Mouse (Mus musculus) left cerebral cortex, adult 8-10 months (tissue): ENCODE measurements around the gene AC109138.7. TPM values are rescaled to one million over a fixed set of nuclear protein-coding genes. Genes with fewer than 3 reads are reported as not detected.

Experiments used
- DNase-seq, 2 experiments: peaks; one replicate each; pipeline ENCODE4 v3.0.0; 2022; ENCODE audit warnings: low spot score in 2 of 2
- total RNA-seq, 4 experiments: library from RNA; stranded (reverse); gene quantifications; 2 replicates each; pipeline ENCODE4 v1.2.4; 2022

AC109138.7 gene
- total RNA-seq, 4 experiments from 2014 or later: not detected

DNA sequence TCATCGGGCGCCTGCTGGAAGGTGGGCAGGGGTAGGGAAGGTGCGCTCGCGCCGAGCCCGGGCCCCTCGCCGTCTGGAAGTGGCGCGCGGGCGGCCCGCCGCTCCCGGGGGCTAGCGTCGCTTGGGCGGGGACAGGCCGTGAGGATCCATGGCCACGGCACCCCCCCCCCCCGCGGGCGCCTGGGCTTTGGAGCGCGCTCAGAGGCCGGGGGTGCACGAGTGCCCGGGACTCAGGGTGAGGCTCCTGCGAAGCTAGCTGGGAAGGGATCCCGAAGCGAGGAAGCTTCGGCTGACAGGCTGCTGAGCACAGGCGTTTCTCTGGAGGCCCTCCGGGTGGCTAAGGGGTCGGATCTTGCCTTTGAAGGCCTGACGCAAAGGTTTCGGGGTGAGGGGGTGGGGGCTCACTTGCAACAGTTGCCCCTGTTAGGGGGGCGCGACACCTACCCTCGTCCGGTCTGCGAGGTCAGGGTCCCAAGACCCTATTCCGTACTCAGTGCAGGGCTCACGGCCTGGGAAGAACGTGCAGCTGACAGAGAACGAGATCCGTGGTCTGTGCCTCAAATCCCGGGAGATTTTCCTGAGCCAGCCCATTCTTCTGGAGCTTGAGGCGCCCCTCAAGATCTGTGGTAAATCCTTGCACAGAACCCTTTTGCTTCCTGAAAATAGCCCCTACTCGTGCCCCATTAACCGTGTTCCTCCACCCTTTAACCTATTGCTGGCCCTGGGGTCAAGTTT, 21.7 kb upstream of the AC109138.7 start:
- DNase-seq: no peak

DNA sequence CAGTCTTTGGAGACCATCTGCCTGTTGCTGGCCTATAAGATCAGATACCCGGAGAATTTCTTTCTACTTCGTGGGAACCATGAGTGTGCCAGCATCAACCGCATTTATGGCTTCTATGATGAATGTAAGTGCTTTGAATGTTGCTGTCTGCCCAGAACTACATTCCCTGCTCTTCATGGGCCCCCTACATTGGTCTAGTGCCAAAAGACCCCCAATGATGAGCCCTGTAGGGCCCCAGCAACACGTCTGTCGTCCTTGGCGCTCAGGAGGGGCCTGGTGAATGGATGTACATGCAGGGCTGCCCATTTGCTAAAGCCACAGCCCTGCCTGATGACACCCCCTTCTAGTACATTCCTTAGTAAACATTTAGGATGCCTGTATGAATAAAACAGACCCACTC, 21.0 kb upstream of the AC109138.7 start:
- no peak for DNase-seq

DNA sequence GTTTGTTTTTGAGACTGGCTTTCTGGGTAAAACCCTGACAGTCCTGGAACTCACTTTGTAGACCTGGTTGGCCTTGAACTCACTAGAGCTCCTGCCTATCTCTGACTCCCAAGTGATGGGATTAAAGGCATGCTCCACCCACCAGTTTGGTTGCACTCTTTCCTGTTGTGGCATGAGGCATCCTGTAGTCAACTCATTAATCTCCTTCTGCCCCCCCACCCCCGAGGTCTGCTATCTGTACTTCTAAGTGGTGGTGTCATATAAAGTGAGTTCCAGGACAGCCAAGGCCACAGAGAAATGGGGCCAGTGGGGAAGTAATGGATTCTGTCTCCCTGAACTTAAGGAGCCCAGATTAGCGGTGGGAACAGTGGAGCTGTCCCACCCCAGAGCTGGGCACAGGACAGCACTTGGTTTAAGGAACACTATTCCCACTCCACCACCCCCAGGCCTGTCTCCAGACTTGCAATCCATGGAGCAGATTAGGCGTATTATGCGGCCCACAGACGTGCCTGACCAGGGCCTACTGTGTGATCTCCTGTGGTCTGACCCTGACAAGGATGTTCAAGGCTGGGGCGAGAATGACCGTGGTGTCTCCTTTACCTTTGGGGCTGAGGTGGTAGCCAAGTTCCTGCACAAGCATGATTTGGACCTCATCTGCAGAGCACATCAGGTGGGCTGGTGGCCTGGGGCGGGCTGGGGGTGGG, 20.0 kb upstream of the AC109138.7 start:
- DNase-seq: no peak

DNA sequence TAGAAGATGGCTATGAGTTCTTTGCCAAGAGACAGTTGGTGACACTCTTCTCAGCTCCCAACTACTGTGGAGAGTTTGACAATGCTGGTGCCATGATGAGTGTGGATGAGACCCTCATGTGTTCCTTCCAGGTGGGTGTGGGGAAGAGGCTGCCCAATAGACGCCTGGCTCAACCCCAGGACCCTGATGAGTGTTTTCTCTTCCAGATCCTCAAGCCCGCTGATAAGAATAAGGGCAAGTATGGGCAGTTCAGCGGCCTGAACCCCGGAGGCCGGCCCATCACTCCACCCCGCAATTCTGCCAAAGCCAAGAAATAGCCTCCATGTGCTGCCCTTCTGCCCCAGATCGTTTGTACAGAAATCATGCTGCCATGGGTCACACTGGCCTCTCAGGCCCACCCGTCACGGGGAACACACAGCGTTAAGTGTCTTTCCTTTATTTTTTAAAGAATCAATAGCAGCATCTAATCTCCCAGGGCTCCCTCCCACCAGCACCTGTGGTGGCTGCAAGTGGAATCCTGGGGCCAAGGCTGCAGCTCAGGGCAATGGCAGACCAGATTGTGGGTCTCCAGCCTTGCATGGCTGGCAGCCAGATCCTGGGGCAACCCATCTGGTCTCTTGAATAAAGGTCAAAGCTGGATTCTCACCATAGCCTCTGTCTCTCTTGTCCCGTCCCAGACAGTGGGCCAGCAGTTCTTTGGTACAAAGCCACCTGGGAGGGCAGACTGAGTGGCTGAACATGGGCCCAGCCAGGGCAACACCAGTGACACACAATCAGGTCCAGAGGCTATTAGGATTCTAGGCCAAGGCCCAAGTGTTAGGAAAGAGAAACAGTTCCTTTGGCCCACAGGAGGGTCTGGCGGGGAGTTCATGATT, 19.1 kb upstream of the AC109138.7 start:
- DNase-seq: no peak

DNA sequence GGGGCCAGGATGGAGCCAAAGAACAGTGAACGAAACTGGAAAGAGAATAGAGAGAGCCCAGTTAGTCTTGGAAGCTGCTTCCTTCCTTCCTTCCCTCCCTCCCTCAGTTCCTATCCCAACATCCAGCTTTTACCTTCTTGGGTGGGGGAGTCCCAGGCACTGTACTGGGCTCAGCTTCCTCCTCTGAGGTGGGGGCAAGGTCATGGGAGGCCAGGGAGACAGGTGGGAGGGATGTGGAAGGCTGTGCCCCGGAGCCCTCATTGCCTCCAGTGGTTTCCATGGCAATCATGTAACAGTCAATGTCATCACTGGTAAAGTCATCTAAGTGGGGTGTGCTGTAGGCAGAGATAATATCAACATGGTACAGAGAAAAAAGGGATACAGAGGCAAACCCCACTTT, 18.1 kb upstream of the AC109138.7 start:
- DNase-seq: no peak

DNA sequence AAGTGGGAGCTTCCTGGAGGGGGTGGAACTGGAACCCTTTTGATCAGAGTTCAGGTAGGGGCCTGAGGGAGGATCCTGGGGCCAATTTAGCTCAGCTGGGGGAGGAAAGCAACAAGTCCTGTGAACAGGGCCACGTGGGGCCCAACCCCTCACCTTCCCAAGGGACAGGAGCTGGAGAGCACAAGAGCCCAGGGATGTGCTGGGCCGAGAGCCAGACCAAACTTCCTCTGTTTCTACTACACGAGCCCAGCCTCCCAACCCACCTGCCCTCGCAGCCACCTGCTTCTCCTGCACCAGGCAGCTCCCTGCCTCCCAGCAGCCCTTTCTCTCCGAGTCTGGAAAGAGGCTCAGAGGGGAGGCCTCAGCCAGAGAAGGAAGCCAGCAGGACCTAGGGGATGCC, 17.6 kb upstream of the AC109138.7 start:
- no peak for DNase-seq

DNA sequence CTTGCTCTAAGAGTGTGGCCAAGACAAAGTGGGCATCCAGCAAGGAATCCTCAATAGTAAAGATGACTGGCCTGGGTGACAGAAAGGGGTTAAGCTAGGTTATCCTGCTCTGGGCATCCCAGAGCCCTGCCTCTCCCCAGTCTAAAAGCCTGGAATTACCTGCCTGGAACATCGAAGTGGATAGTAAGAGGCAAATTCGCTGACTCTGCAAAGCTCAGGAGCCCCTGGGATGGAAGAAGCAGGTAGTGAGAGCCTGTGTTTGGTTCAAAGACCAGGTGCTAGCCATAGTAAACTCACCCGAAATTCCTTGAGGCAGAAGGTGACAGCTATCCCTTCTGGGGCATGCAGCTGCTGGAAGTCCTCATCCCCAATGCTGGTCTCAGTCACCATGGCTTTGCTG, 17.0 kb upstream of the AC109138.7 start:
- DNase-seq: no peak

DNA sequence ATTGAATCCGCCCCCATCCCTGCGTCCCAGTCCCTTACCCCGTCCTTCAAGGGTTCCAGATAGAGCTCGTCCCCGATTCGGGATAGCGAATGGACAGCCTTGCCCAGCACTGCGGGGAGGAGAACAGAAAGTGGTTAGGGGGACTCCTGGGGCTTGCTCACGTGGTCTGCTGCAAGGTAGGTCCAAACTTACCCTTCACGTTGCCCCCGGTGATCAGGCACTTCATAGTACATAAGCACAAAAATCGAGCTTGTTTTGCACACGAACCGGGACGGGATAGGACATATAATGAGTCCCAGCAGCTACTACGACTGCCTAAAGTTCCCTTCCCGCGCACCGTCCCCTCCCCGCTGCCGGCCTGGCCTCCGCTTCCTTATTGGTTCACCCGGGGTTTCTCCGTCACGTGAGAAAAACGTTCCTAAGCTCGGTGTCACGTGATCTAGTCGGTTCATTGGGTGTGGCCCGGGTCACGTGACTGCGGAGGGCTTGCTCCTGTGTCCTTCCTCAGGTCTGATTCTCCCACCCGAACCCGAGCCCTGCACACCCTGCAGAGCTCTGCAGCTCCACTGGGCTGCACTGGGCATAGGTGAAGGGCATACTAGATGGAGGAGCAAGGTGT, 12.8 kb upstream of the AC109138.7 start, which contains the start of gene Rad9a:
Gene Rad9a, minus strand, starts transcription at position 372 of the 619 bp plus-strand sequence.
- DNase-seq: peak; percentile 86 to 97

DNA sequence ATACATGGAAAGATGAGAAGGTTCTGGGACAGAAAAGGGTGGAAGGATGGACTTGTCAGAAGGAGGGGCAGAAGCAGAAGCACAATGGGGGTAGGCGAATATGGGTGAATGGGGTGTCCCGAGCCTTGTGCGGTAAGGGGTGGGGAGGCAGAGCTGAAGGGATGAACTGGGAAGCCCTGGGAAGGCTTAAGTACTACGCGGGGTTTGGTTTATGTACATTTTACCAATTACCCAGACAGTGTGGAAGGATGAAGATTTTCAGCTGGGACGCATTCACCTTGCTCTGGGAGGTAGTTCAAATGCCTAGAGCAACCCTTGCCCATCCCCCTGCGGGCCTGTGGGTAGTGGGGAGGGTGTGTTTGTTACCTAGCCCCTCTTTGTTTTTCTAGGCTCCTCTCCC, 12.0 kb upstream of the AC109138.7 start:
- DNase-seq: no peak

DNA sequence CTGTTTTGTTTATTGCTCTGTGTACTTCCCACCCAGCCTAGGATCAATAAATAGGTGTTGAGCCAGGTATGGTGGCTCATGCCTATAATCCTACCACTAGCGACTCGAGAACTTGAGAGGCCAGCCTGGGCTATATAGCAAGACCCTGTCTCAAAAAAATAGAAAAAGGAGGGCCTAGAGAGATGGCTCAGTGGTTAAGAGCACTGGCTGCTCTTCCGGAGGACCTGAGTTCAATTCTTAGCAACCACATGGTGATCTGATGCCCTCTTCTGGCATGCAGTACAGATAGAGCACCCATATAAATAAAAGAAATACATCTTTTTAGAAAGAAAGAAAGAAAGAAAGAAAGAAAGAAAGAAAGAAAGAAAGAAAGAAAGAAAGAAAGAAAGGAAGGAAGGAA, 11.0 kb upstream of the AC109138.7 start:
- DNase-seq: no peak

DNA sequence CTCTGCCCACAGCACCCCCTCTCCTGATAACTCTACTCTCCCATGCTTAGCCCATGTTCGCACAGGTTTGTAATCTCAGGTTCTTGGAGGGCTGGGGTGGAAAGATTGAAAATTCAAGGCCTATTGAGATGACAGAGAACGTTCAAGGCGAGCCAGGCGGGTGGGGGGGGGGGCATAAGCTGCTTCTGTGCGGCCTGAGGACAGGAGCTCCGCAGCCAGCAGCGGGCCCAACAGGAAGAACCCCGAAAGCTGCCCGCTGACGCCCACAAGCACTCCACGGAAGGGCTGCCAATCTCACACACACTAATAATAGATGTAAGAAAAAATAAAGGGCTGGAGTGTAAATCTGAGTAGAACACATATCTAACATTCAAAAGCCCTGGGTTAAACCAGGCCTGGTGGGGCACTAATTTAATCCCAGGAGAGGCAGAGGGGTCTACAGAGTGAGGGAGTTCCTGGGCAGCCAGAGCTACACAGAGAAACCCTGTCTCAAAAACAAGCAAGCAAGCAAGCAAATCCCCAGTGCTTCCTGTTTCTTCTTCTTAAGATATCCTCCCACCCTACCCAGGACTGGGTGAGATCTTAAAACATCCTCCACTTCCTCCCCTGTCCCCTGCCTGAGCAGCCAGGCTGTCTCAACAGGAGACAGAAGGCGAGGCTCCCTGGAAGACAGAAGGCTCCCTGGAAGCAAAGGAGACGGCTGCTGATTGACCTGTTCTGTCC, 10.4 kb upstream of the AC109138.7 start:
- no peak for DNase-seq

DNA sequence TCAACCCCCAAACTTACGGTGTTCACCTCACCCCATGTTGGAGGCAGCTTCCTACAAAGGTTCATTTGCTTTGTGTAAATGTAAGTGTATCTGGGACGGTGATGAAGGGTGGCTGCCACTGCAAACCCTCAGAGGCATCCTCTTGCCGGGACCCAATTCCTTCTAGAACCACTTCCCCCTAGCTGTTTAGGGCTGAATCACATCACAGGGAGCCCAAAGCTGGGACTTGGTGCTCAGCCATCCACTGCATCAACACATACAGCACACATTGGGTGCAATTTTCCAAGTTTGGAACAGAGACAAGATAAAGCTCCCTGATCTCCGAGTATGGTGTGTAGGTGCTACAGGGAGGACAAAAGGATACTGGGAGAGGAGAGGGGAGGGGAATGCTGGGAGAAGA, 9.3 kb upstream of the AC109138.7 start:
- DNase-seq: no peak

DNA sequence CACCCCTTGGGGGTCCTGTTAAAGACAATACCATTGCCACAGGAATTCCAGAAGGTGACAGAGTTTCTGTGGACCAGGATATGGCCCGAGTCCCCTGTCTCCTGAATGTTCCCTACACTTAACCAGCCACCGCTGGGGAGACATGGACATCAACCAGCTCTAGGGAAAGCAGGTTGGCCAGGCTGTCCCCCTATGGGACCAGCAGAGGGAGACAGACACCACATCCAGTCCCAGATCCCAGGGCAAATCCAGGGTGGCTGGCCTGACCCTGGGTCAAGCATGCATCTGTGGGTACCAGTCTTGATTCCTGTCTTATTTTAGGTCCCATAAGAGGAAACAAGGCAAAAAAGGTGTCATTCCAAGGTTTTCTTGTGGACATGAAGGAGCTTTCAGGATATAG, 7.2 kb upstream of the AC109138.7 start:
- DNase-seq: no peak

DNA sequence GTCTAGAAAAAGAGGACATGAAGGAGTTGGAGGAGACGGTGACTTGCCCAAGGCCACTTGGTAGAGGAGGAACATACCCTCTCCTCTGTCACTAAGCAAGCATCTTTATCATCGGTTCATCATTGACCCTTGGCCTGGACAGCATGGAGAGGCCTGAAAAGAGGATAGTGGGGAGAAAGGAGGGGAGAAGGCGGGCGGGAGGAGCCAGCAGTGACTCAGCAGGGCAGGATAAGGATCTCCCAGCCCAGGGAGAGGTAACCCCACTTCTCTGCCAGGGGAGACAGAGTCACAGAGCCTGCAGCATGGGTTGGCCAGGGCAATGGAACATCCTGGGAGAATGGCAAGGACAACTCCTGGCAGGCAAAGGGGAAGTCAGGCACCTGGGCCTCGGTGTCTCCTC, 5.6 kb upstream of the AC109138.7 start:
- DNase-seq: no peak

DNA sequence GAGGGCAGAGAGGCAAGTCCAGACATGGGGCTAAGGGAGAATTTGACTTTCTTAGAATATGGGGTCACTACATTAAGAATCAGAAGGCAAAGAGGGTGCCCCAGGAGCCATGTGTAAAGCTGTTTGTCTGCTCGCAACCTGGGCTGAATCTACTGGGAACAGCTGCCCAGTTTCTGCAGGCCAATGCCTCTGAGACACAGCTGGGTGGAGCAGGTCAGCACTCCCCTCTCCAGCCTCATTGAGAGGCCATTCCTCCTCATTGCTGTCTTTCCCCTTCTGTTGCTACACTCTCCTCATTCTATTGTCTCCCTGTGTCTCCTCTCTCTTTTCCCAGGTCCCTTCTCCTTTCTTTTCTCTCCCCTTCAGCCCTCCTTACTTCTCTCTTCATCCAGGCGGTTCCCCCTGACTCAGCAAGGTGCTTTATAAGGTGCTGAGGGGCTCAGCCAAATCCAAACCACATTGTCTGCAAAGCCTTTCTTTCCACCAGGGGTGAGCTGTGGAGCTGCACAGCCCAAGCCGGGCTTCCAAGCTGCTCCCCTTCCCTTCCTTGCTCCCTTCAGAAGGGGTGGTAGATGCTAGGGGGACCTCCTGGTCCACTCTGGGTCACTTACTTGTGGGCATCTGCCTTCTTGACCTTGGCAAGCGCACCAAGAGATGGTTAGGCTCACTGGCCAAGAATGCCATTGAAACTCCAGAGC, 2.1 kb upstream of the AC109138.7 start:
- no peak for DNase-seq

DNA sequence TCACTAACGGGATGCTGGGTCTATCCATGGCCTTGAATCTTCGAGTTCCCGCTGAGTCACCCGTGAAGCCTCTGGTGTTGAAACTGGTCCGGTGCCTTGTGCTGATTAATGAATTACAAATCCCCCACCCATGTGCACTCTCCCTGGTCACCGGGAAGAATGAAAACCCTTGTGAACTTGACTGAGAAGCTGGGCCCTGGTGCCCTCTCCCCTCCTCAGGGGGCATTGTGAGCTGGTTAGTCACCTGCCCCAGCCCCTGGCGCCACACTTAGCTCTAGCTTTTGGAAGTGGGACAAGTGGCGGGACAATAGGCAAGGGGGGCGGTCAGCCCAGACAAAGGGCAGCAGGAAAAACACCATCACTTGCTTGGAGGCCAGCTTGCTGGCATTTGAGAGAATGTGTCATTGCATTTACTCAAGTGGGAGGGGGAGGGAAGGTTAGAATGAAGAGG, 608 bp upstream of the AC109138.7 start:
- DNase-seq: no peak

DNA sequence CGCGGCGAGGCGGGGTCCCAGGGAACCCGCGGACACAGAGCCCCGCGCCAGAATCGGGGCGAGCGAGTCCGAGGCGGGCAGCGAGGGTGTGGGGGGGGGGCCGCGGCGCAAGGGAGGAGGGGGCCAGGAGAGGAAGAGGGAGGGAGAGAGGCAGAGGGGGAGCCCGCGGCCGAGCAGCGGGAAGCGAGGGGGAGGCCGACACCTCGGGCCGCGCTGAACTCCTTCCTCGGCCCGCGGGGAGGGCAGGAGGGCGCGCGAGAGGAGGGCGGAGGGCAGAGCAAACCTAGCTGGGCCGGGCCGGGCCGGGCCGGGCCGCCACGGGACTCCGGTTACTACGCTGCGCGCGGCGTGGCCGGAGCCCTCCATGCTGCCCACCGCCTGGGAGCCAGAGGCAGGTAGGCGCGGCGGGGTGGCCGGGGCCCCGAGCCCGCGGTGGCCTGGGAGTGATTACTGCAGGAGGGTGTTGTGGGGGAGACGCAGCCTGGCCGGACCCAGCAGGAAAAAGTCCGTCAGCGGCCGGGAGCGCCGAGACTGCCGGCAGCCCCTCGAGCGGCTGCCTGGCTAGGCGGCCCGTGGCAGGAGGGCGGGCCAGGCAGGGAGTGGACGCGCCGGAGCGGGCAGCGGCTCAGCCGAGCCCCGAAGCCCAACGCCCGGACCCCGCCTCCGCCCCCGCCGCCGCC, 754 bp downstream of the AC109138.7 start:
- no peak for DNase-seq

DNA sequence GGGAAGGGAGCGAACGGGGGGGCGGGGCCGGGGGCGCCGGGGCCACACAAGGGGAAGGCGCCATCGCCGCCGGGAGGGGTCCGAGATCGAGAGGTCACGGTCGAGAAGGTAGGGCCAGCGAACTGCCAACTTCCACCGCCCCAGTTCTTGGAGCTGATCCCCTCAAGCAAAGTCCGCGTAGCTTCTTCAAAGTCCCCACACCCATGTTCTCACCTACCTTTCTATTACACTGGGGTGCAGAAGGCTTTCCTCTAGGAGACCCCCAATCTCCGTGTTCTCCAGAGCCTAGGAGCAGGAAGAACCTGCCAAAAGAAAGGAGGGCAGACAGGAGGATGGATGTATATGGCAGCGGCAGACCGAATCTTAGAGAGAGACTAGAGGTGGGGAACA, 1.3 kb downstream of the AC109138.7 start:
- DNase-seq: no peak

DNA sequence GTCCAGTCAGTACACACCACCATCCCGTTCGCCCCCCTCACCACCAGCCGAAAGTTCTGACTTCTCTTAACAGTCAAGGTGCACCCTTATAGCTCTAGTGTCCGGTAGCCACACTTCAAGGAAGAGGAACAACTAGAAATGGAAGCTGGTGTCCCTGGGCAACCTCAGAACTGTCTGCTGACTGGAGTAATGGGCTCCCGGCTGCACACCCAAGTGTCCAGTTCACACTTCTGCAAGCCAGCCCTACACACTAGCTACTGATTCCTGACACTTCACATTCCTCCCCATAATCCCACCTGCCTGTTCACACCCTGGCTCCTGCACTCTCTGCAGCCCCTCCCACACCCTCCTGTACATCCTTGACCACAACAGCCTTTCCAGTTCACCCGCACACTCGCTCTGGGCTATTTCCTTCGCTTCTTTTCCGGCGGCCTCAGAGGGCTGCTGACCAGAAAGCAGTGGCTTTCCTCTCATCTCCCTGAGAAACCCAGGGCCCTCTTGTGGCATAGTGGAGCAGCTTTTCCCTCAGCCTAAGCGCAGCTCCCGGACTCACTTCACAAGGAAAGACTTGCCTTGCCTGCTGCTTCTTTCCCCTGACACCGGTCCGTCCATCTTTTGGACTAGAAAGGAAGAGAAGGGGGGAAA, 2.0 kb downstream of the AC109138.7 start:
- no peak for DNase-seq
